Mouse (Mus musculus) forebrain, postnatal 0 days (tissue): ENCODE measurements at regions not wholly inside any gene's neighbourhood (a gene's known extent, or its start where the extent isn't known, plus 50 kb on each side); places are given as distances from the start of the nearest gene placed in this dataset.

Experiments used
- ATAC-seq: fragments of 200-750 bp; cut with Nextera tagmentation; 2 replicates; pipeline ENCODE4 v1.8.0; 2017; ENCODE audit warnings: mild to moderate bottlenecking, moderate library complexity
- DNase-seq: peaks from one replicate; pipeline ENCODE4 v3.0.0-alpha.2; 2015
- H3K27ac ChIP-seq: fragments of 300-500 bp; sonication (generic); 2 replicates; pipeline ENCODE4 v1.5.1; 2014; ENCODE audit warnings: low read depth, mild to moderate bottlenecking, antibody characterized with exemption, low read length, moderate library complexity, mixed read lengths
- H3K27me3 ChIP-seq: fragments of 300-500 bp; sonication (generic); 2 replicates; pipeline ENCODE4 v1.6.1; 2014; ENCODE audit warnings: mild to moderate bottlenecking, low read length, mixed read lengths; ENCODE audit not compliant: insufficient read depth
- H3K36me3 ChIP-seq: fragments of 300-500 bp; sonication (generic); 2 replicates; pipeline ENCODE4 v1.6.1; 2014; ENCODE audit warnings: mild to moderate bottlenecking, moderate library complexity; ENCODE audit not compliant: insufficient read depth
- H3K4me1 ChIP-seq: fragments of 300-500 bp; sonication (generic); 2 replicates; pipeline ENCODE4 v1.6.1; 2014; ENCODE audit warnings: antibody characterized with exemption; ENCODE audit not compliant: insufficient read depth
- H3K4me2 ChIP-seq: fragments of 300-500 bp; sonication (generic); 2 replicates; pipeline ENCODE4 v1.6.1; 2014; ENCODE audit warnings: low read depth, mild to moderate bottlenecking, moderate library complexity
- H3K4me3 ChIP-seq: fragments of 300-500 bp; sonication (generic); 2 replicates; pipeline ENCODE4 v1.5.1; 2014; ENCODE audit warnings: low read depth, low read length, mixed read lengths
- H3K9ac ChIP-seq: fragments of 300-500 bp; sonication (generic); 2 replicates; pipeline ENCODE4 v1.6.1; 2014; ENCODE audit warnings: mild to moderate bottlenecking
- H3K9me3 ChIP-seq: fragments of 300-500 bp; sonication (generic); 2 replicates; pipeline ENCODE4 v1.6.1; 2016; ENCODE audit warnings: low read length
- CTCF ChIP-seq: sonication (generic); IDR thresholded peaks from 2 replicates; pipeline ENCODE4 v1.5.1; 2016; ENCODE audit warnings: antibody characterized with exemption, control low read depth, low read depth
- WGBS: fragments of 180-500 bp; shearing (Covaris S2); extraction: QIAGEN DNeasy Blood & Tissue Kit; methylation state at CpG from one replicate; pipeline ENCODE4 v1.1.7; 2014; 5-methylcytosine and 5-hydroxymethylcytosine counted together

DNA sequence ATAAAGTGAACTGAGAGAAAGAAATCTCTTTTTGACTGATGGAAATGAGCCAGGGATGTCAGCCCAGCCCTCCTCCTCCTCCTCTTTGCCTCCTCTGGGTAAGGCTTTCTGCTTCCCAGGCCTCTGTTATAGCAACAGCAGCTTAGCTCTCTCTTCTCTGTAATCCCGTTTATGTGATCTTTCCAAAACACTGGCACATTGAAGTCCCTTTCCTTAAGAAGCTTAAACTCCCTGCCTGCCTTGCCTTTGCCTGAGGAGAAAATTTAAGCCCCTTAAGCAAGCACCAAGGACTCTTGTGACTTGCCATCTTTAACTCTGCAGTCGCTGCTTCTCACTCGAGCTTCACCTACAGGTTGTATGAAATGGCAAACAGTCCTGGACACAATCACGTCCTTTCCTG is 125.2 kb downstream of the 1700020N01Rik start:
- Histone ChIP-seq H3K27ac (no peak overlapping the region), H3K9ac (no peak overlapping the region), H3K27me3 (no peaks in the 10 kb centered on the region), H3K9me3 (no peaks in the 10 kb centered on the region), H3K4me2 (no peak overlapping the region), H3K4me3 (no peak overlapping the region), H3K4me1 (no peaks in the 10 kb centered on the region), H3K36me3 (no peaks in the 10 kb centered on the region)
- TF ChIP-seq CTCF = no peak
- ATAC-seq (no peak), DNase-seq (no peak)
- 24% methylated on average over 4 of the region's 4 CpGs for WGBS

GRCm38 (mm10) chr10:21724351-21724750 is 131.4 kb downstream of the 1700020N01Rik start:
- Histone ChIP-seq H3K4me2 (no peak overlapping the region), H3K36me3 (no peaks in the 10 kb centered on the region), H3K27ac (no peak overlapping the region), H3K9me3 (no peaks in the 10 kb centered on the region), H3K27me3 (no peaks in the 10 kb centered on the region), H3K4me1 (no peaks in the 10 kb centered on the region), H3K9ac (no peak overlapping the region), H3K4me3 (no peak overlapping the region)
- WGBS = 92% methylated on average over 3 of the region's 3 CpGs
- no peak for ATAC-seq
- no peak for TF ChIP-seq CTCF
- no peak for DNase-seq

GRCm38 (mm10) chr10:21724999-21725398 is 132.1 kb downstream of the 1700020N01Rik start:
- no peaks in the 10 kb centered on the region for H3K4me1 ChIP-seq
- no peak overlapping the region for H3K4me3 ChIP-seq

DNA sequence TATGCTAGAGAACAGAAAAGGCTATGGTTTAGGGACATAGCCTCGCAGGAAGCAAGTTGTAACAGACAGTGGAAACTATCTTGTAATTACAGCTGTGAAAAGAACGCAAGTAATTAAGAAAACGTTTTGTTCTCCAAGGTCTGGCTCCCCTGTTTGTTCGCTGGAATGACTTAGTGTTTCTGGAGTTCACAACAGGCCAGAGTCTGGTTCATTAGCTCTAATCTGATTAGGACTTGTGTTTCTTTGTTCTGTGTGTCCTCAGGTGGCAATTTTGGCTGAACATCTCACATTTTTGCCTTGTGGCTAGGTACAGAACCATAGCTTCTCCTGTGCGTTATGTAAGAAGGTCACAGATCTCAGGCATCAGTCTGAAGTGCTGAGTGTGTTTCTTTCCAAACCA is 141.7 kb upstream of the Sgk1 start:
- DNase-seq (no peak), ATAC-seq (no peak)
- Histone ChIP-seq H3K4me1 (no peaks in the 10 kb centered on the region), H3K27me3 (no peaks in the 10 kb centered on the region), H3K9me3 (no peaks in the 10 kb centered on the region), H3K4me3 (no peak overlapping the region), H3K36me3 (no peaks in the 10 kb centered on the region), H3K4me2 (no peak overlapping the region), H3K27ac (no peak overlapping the region), H3K9ac (no peak overlapping the region)
- WGBS = 11% methylated on average over 5 of the region's 5 CpGs
- no peak for TF ChIP-seq CTCF

More at GRCm38 (mm10) chr10:21724999-21725398, 132.1 kb downstream of the 1700020N01Rik start:
- WGBS = 73% methylated on average over 3 of the region's 3 CpGs
- Histone ChIP-seq H3K9ac (no peak overlapping the region), H3K9me3 (no peaks in the 10 kb centered on the region), H3K27ac (no peak overlapping the region), H3K27me3 (no peaks in the 10 kb centered on the region), H3K36me3 (no peaks in the 10 kb centered on the region), H3K4me2 (no peak overlapping the region)
- ATAC-seq = 0 out of 2 replicates have a peak, but pooled peaks have one; percentile 18
- no peak for TF ChIP-seq CTCF
- no peak for DNase-seq

GRCm38 (mm10) chr10:21741575-21741974 is 140.4 kb upstream of the Sgk1 start:
- no peaks in the 10 kb centered on the region for H3K27me3 ChIP-seq
- no peaks in the 10 kb centered on the region for H3K36me3 ChIP-seq
- H3K9ac ChIP-seq = no peak overlapping the region
- no peak for TF ChIP-seq CTCF
- H3K4me3 ChIP-seq = no peak overlapping the region
- ATAC-seq (no peak), DNase-seq (no peak)
- H3K4me2 ChIP-seq = no peak overlapping the region
- H3K27ac ChIP-seq = no peak overlapping the region
- no peaks in the 10 kb centered on the region for H3K9me3 ChIP-seq
- WGBS = 53% methylated on average over 8 of the region's 8 CpGs
- H3K4me1 ChIP-seq = no peaks in the 10 kb centered on the region

GRCm38 (mm10) chr10:21741976-21742745 is 139.8 kb upstream of the Sgk1 start:
- Histone ChIP-seq H3K27ac (no peak overlapping the region), H3K4me3 (no peak overlapping the region), H3K27me3 (no peaks in the 10 kb centered on the region), H3K36me3 (no peaks in the 10 kb centered on the region), H3K4me2 (no peak overlapping the region), H3K9ac (no peak overlapping the region), H3K4me1 (no peaks in the 10 kb centered on the region), H3K9me3 (no peaks in the 10 kb centered on the region)
- TF ChIP-seq CTCF = no peak
- DNase-seq (no peak), ATAC-seq (no peak)
- 86% methylated on average over 23 of the region's 23 CpGs for WGBS

- no peak for DNase-seq
- Histone ChIP-seq H3K4me3 (no peak overlapping the region), H3K9ac (no peak overlapping the region), H3K27ac (no peak overlapping the region), H3K9me3 (no peaks in the 10 kb centered on the region), H3K27me3 (no peaks in the 10 kb centered on the region), H3K36me3 (no peaks in the 10 kb centered on the region), H3K4me2 (no peak overlapping the region), H3K4me1 (no peaks in the 10 kb centered on the region)
- no peak for TF ChIP-seq CTCF
- no peak for ATAC-seq
- 83% methylated on average over 4 of the region's 4 CpGs for WGBS
These were observed 138.6 kb upstream of the Sgk1 start for GRCm38 (mm10) chr10:21743396-21743795.
